ENCODE assay signal across 15 mouse cellular contexts in the genomic region with DNA sequence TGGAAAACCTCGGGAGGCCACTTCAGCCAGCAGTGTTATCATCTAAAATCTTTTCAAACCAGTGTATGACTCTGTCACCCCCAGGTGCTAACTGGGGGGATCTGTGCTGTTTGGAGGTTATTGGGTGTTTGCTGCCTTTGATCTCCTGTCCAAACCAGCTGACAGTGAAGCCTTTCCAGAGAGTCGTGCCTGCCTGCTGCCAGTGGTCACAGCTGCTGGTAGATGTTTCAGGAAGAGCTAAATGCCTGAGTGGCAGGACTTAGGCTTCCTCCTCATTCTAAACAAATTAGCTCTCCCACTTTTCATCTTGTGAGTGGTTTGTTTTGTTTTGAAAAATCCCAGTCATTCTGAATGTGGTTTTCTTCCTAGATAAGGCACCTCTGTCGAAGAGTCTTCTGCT. TPM values are rescaled to one million over a fixed set of nuclear protein-coding genes. Genes with fewer than 3 reads are reported as not detected.
"Had no signal": no experiment of that assay in that cellular context is flagged by ENCODE, and none has a peak within 500 bp of the region (broad histone marks: within the 10 kb centered on the region; RNA-seq: fewer than 3 reads in every experiment).

No protein-coding gene starts in this region.

- H3K9me3 ChIP-seq: limb, embryonic 13.5 days; liver, embryonic 13.5 days; lung, embryonic 15.5 days; midbrain, embryonic 10.5 days had no signal

- H3K4me1 ChIP-seq: limb, embryonic 13.5 days; midbrain, embryonic 10.5 days had no signal

- H3K4me2 ChIP-seq: limb, embryonic 13.5 days; liver, embryonic 13.5 days; lung, embryonic 15.5 days had no signal

- H3K9ac ChIP-seq: limb, embryonic 13.5 days; liver, embryonic 13.5 days; lung, embryonic 15.5 days had no signal

- DNase-seq: kidney, adult 11 months; kidney, postnatal 10 days; kidney, postnatal 4 days; left cerebral cortex, postnatal 4 days; liver, embryonic 13.5 days; right cerebral cortex, postnatal 14 days had no signal

- ATAC-seq: midbrain, embryonic 16.5 days had no signal

- H3K27ac ChIP-seq: layer of hippocampus, adult 2 months; limb, embryonic 13.5 days; liver, embryonic 13.5 days; lung, embryonic 15.5 days; midbrain, embryonic 10.5 days; stomach, postnatal 0 days had no signal

- H3K27me3 ChIP-seq: limb, embryonic 13.5 days; liver, embryonic 13.5 days; lung, embryonic 15.5 days had no signal

- H3K4me3 ChIP-seq: layer of hippocampus, adult 2 months; limb, embryonic 13.5 days; liver, embryonic 13.5 days; lung, embryonic 15.5 days; midbrain, embryonic 10.5 days had no signal

RNA-seq across cellular contexts. Expression of a gene that starts 10.8 kb away (rescaled TPM):
- total RNA-seq: layer of hippocampus, adult 2 months; layer of hippocampus, postnatal 14 days; left cerebral cortex, adult 18-20 months; left cerebral cortex, postnatal 10 days; left cerebral cortex, postnatal 4 days had no signal
- polyA plus RNA-seq: liver, embryonic 13.5 days had no signal
